Comparison of ENCODE assay signal across 8 mouse cellular contexts in genomic region chr13:30530761-30531160, GRCm38 (mm10). TPM values are rescaled to one million over a fixed set of nuclear protein-coding genes. Genes with fewer than 3 reads are reported as not detected.
DNase-seq lines count a peak whose midpoint lies in the region; ATAC-seq lines count a peak whose summit lies in the region.

No protein-coding gene starts in this region.

- no peaks in the 10 kb centered on the region for H3K36me3 ChIP-seq in heart, embryonic 10.5 days

- 9% methylated on average over 5 of the region's 5 CpGs for WGBS in heart, embryonic 10.5 days

- peak; percentile 60 to 85 for DNase-seq in heart, adult 18-20 months
- DNase-seq in heart, embryonic 10.5 days (ENCODE audit: low spot score): no peak
- DNase-seq in NIH3T3 (ENCODE audit: low read depth): peak; percentile 79
- DNase-seq in cerebellum, postnatal 25 days: peak; percentile 36 to 72
- peak; percentile 41 for DNase-seq in gastrocnemius, postnatal 14 days
- peak; percentile 36 to 74 for DNase-seq in layer of hippocampus, adult 18-20 months (ENCODE audit: low spot score in 2 of 2)
- peak; percentile 56 for DNase-seq in right cerebral cortex, postnatal 14 days

- H3K9me3 ChIP-seq in heart, embryonic 10.5 days: no peaks in the 10 kb centered on the region

- peak; percentile 60 for ATAC-seq in megakaryocyte, adult 5-6 weeks (ENCODE audit: poor library complexity, severe bottlenecking)

- intact Hi-C loops in gastrocnemius, postnatal 14 days (cut with DNase I; ENCODE audit: low total_unique reads): loop anchor here (5.0 kb wide), 1 partner anchor 258 kb away; no protein-coding TSS in a partner anchor

- no peak overlapping the region for H3K4me3 ChIP-seq in heart, embryonic 10.5 days

- no peaks in the 10 kb centered on the region for H3K4me1 ChIP-seq in heart, embryonic 10.5 days

- no peak overlapping the region for H3K27ac ChIP-seq in heart, embryonic 10.5 days

- H3K27me3 ChIP-seq in heart, embryonic 10.5 days (ENCODE audit: insufficient read depth, poor library complexity, severe bottlenecking): no peaks in the 10 kb centered on the region

RNA-seq across cellular contexts. Expression of gene Uqcrfs1, which starts 14.4 kb away (rescaled TPM):
- total RNA-seq in heart, adult 18-20 months (2021): 1,000 to 10,000 TPM; 1,275 to 1,335 TPM
- polyA plus RNA-seq in heart, embryonic 10.5 days (2016; fragmentation: Nextera tagmentation; extraction: Ambion mirVana): 381 and 511 TPM in 2 replicates
- total RNA-seq in gastrocnemius, postnatal 14 days (2021): 100 to 1,000 TPM; 452 to 559 TPM
- 100 to 1,000 TPM; 152 to 156 TPM for total RNA-seq in layer of hippocampus, adult 18-20 months (2021)
- total RNA-seq in megakaryocyte, adult 5-6 weeks (2015): 168 and 198 TPM in 2 replicates
- 108 and 114 TPM in 2 replicates for total RNA-seq in megakaryocyte, adult 5-6 weeks (2017)
